Mouse (Mus musculus) left cerebral cortex, adult 11 months (tissue): ENCODE data around the gene Ifi211.
"Not testable (repeated sequence)": the region's sequence is repeated elsewhere in the genome, so short reads cannot be mapped to it uniquely, and the experiment has no call there.

Experiments
- DNase-seq: peaks from one replicate; pipeline ENCODE4 v3.0.0; 2022; ENCODE audit warnings: low spot score

The Ifi211 gene

GRCm38 (mm10) chr1:173912548-173913255 is at the start of gene Ifi211:
TSS of gene Ifi211 (minus strand) at chr1:173913046.
- DNase-seq = not testable (repeated sequence)

GRCm38 (mm10) chr1:173961491-173961890 is 48.6 kb upstream of the Ifi211 start:
- not testable (repeated sequence) for DNase-seq

GRCm38 (mm10) chr1:173959998-173960397 is 47.2 kb upstream of the Ifi211 start:
- not testable (repeated sequence) for DNase-seq

DNA sequence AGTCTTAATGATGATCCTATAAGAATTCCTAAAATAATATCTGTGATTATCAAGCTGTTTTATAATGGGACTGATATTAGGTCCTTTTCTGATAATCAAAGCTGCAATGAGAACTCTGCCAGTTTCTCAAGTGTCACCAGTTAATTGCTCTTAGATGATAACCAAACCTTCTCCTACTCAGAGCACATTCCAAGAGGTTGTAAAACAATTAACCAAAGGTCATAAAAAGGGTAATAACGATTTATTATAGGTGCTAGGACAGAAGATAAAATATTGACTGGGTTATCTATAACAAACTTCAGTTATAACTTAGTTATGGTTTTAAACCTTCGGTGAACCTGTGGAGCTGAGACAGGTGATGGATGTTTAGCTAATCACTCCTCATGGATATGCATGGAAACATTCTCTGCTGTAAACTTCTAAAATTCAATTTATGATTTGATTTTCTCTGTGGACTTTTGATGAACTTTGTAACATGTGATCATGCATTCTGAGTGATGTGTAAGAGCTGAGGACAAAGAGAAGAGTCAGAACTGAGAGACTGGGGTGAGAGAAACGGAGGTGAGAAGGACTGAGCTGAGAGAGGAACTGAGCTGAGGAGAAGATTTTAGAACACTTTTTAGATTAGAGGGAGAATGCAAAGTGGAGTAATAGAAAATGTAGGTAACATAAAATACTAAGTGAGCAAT is 43.1 kb upstream of the Ifi211 start:
- DNase-seq = not testable (repeated sequence)

DNA sequence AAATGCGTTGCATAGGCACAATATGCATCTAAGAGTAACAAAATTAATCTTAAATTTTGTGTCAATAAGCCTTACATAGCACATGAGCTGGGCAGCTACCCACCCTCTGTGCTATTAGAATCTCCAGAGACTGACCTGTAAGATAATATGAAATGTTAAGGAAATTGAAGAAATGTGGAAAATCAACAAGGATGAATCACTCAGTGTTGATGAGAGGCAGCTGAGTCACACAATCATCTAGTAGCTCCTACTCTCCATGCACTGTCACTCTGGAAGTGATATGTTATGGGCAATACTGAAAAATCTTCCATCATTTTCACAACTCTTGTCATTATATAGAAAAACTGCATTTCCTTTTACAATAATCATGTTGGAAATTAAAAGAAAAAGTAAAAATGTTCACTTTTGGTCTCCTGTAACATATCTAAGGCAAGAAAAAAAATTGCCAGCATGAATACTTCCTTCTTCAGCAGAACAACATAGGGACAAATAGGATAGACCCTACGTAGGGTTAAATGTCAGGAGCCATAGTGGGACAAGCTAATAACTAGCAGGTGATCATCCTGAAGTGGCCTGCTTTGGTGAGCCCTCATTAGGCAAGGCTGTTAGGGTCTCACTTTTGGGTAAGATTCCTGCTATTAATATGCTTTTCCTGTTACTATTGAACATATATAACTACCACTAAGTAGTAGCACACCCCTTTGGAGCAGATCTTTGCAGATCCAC is 42.4 kb upstream of the Ifi211 start:
- DNase-seq = no peak

DNA sequence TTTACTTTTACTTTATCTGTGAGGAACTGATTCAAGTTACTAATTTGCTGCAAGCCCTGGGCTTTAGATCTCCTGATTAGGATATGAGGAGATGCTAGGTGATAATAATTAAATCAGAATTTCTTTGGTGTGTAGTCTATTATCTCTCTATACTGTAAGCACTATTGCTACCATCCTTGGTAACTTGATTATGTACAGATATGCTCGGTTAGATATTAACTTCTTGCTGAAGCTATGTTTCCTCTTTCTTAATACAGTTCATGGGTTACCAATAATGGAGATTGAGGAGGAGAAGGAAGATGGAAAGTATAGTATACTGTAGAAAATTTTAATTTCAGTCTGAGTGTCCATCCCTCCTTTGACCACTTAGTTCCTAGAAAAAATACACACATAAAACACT is 40.7 kb upstream of the Ifi211 start:
- DNase-seq = no peak

DNA sequence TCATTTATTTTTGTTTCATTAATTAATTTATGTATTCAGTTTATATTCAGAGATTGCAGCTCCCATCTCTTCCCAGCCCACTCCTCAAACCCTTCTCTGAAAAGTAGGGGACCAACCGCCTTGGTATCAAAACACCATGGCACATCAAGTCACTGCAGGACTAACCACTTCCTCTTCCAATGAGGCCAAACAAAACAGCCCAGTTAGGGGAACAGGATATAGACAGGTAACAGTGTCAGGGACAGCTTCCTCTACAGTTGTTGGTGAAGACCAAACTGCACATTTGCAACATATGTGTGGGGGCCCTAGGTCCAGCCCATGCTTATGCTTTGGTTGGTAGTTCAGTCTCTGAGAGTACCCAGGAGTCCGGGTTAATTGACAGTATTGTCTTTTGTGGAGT is 36.2 kb upstream of the Ifi211 start:
- DNase-seq = not testable (repeated sequence)

GRCm38 (mm10) chr1:173942780-173943066 is 29.9 kb upstream of the Ifi211 start:
- DNase-seq = not testable (repeated sequence)

- not testable (repeated sequence) for DNase-seq
Measured at GRCm38 (mm10) chr1:173941924-173942779, 29.3 kb upstream of the Ifi211 start, which contains the start of the genes Mndal and Ifi203. TSS of gene Mndal (minus strand) at chr1:173942491. TSS of gene Ifi203 (minus strand) at chr1:173942672.

DNA sequence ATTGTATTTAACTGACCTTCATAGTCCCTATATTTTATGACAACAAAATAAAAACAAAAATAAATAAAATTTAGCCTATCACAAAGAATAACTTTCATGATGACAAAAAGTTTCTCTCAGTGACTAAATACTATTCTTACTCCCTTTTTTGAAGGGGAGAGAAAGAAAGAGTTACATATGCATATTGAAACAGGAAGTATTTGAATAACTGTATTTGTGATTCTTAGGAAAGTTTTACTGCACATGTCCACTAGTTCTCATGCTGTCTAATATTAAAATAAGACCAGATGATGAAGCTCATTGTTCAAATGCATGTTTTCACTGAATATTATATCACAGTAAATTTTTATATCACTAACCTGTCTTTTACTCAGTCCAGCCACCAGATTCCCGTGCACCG is 28.7 kb upstream of the Ifi211 start:
- DNase-seq = not testable (repeated sequence)

DNA sequence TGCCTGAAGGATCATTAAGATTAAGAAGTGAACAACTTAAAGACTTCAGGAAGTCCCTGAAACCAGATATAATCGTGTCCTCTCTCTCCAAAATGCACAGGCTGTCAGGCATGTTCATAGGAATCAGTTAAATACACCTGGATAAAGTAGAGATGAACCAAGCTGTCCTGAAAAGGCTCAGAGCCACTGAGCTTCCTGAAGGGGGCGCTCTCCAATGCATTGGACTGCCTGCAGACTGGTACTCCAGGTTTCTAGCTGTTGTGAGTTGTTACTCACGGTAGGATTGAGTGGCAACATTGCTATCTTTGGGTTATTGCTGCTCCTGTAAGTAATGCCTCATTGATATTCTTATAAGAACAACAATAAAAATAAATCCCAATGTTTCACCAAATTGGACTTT is 6.4 kb upstream of the Ifi211 start:
- not testable (repeated sequence) for DNase-seq

DNA sequence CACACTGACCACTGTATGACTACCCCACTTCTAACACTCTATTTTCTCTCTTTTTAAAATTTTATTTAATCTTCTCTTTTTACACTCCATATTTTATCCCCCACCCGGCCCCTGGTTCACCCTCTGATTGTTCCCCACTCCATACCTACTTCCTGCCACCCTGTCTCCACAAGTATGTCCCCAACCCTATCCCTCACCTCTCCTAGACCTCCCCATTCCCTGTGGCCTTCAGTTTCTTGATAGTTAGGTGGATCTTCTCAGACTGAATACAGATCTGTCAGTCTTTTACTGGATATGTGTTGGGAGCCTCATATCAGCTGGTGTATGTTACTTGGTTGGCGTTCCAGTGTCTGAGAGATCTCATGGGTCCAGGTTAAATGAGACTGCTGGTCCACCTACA is 1.7 kb upstream of the Ifi211 start:
- no peak for DNase-seq

DNA sequence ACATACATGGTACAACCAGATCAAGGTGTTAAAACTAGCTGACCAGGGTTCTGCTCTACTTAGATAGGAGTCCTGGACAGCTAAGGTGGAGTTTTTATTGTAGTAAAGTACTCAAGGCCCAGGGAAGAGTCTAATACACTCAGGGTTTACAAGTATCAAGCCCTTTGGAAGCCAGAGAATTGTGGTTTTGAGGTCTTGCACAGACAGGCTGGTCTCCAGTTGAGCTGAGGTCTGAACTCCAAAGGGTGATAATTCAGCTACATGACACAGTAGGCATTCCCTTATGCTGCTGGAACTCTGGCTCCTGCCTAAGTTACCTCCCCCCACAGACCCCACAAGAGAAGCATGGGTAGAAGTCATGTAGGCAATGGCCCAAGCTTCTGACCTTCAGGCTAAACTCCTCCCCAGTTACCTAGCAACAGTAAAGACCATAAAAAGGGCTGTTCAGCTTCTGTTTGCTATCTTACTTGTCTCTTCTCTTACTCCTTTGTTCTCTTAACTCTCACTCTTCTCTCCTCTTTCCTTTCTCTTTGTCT is 478 bp upstream of the Ifi211 start:
- DNase-seq = not testable (repeated sequence)

- no peak for DNase-seq
Measured at GRCm38 (mm10) chr1:173911808-173912464, 910 bp downstream of the Ifi211 start.

- DNase-seq = not testable (repeated sequence)
Measured at GRCm38 (mm10) chr1:173908390-173908789, 4.5 kb downstream of the Ifi211 start.

- not testable (repeated sequence) for DNase-seq
Measured at GRCm38 (mm10) chr1:173905885-173906284, 7.0 kb downstream of the Ifi211 start.

DNA sequence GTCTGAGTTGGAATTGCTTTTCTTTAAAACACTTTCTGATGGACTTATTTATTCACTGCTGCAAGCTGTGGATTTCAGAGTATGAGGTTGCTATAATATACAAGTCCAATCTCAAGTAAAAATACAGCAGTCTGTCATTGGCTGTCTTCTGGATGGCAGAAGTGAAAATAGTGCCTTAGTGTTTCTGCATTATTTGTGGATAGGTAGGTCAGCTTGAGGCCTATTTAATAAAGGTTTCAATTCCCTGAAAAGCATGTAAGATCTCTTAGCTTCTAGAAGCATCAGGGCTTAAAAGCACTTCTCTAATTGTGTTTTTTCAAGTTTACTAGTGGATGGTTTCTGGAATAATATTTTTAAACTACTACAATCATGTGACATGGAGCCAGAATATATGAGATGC is 23.1 kb downstream of the Ifi211 start:
- DNase-seq = not testable (repeated sequence)

DNA sequence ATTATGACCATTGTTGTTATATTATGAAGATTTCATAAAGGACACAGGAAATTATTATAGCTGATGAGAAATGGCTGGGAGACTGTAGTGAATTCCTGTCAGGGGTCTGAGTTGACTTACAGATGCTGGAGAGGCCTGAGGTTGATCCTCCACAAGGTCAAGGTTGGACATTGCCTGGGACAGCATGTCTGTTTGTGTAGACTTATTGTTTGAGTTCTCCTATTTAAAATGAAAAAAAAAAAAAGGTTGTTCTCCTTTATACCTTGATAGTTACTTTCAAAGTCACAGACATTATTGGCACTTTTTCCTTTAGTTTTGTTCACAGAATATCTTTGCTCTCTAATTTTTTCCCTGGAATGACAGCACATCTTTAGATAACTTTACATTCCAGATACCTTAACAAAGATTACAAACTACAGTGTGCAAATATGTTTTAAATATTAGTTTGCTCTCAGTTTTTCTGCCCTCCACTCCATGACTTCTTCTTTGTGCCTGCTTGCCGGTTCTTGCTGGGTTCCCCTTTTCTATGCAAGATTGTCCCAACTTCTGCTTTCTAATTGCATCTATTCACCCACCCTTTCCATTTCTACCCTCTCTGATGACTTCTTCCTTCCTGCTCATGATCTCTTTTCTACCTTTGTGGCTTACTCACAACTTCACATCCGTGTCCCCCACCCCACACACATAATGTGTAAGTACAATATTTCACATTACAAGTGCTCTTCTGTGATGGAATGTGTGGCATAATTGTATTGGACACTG is 25.6 kb downstream of the Ifi211 start:
- not testable (repeated sequence) for DNase-seq

DNA sequence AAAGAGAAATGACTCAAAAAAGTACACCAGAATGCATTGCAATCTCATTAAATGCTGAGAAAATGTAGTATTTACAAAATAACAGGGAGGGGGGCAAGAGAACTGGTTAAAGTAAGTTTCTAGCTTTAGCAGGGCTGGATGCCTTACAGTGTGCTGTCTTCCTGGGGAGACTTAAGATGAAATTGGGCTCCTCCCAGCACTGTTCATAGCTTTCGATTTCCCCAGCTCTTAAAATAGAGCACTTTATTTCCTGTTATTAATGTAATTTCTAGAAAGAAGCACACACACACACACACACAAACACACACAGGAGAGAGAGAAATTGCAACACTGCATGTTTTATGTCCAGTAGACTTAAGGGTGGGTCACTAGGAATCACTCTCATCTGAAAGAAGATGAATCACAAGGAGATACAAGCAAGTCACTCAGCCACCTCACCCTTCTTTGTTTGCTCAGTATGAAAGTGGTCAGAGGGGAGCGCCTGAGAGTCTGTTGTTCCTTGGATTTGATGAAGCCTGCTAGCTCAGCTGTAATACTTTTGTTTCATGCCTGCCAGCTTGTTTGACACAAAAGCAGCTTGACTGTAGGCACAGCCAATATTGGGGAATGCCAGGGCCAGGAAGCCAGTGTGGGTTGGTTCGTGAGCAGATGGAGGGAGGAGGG is 32.7 kb downstream of the Ifi211 start:
- DNase-seq = not testable (repeated sequence)
